Mouse (Mus musculus): ENCODE data around the gene Polg. TPM values are rescaled to one million over a fixed set of nuclear protein-coding genes. Genes with fewer than 3 reads are reported as not detected.

Gene Polg
- polyA plus RNA-seq (2017; shearing (Covaris generic)), result 10 to 100 TPM; 29.3 to 34.8 TPM

DNA sequence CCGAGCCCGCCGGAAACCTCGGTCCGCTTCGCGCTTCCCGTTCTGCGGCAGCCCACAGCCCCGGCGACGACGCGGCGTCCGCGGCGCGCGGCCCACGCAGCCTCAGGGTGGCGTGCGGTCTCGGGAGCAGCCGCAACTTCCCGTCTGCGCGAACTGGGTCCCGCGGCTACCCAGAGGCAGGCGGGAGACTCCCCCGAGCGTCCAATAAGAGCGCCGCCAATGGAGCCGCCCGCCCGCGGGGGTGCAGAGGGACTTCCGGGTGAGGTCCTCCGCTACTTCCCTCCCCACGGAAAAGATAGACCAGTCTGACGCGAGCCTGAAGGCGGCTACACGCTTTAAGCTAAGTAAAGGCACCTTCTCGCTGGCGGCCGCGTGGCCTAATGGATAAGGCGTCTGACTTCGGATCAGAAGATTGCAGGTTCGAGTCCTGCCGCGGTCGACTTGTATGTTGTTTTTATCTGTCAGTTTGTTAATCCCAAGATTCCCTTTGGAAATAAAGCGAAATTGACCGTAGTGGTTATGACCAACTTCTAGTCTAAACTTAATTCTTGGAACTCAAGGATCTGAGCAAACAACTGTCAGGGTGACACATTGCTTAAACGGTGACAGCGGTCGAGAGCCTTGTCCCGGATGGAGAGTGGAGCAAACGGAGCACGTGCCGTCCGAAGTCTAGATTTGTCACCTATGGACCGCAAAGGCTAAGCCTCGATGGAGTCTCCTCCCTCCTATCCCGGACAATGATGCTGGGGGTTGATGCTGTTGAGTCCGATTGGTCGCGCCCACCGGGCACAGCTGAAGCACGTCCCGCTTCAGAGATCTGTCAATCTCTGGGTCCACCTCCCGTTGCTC lies at the start of gene Polg:
Polg (minus strand) TSS at position 310 of the 849 bp plus-strand sequence.
- peak; percentile 92 for ATAC-seq

DNA sequence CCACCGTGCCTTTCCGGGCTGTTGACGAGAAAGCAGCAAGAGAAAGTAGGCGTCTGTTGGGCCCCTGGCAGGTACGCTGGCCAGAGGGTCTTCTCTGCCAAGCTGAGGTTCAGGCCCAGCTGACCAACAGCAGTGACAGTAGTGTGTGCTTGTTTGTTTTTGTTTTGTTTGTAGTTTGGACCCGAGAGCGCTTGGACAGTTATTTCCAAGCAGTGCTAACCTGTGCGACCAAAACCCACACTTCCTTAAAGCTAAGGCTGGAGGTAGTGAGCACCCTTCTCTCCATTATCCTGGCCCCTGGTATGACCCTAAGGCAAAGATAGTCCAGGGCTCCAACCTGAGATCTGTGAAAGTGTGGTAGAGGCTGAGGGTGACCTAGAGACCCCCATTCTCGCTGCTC lies 49.7 kb upstream of the Polg start:
- ATAC-seq, result no peak

DNA sequence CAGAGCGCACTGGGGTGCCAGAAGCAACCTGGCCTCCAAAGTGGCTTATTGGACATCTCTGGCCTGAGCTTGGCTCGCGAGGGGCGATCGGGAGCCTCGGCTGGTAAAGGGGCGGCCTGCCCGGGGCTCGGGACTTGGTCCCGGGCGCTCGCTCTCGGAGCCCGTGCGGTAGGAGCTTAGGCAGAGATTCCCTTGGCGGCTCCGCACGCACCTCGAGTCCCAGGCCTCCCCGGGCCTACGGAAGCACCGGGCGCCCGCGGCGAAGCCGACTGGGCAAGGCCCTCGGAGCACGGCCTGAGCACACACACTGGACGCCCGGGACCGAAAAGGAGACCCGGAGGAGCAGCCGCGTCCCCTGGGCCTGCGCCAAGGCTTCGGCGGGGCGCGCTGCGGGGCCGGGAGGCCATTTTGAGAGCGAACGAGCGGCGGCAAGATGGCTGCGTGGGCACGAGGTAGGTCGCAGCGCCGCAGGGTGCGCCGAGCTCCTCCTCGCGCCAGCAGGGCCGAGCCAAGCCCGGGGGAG lies 49.1 kb upstream of the Polg start:
- no peak for ATAC-seq

DNA sequence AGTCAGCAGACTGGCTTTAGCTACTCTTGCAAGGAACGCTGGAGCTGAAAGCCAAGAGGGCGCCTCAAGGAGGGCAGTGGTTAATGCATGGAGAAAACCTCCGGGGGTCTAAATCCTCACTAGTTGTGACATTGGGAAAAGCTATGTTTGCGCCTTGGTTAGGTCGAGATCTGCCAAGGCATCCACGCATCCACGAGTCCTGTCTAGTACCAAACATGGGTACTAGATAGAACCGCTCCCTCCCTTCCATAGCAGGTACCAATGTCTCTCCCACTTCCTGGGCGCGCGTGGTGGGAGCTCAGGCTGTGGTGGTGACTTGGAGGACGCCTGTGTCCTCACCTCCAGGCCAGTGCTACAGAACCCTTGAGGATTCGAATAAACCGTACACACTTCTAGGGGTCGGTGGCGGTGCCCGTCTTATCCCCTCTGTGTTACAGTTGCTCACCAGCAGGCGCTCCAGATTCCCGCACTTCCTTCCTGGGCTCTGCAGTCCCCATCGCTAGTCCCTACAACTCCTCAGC lies 48.3 kb upstream of the Polg start:
- ATAC-seq, result no peak

DNA sequence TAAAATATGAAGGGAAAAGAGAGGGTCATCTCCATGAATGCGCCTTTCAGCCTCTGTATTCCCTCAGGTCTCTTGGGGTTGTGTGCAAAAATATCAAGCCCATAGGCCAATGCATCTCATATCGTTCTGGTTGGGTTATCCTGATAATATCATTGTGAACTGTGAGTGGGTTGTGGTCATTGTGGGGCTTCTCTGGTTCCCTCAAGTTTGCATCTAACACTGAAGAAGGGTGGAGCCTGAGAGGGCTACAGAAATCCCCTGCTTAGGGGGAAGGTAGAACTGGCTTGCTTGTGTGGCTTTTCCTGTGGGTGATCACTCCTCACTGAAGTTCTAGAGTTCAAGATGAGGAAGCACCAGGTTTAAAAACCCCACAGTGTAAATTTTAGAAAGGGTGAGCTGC lies 47.3 kb upstream of the Polg start:
- ATAC-seq, result no peak

DNA sequence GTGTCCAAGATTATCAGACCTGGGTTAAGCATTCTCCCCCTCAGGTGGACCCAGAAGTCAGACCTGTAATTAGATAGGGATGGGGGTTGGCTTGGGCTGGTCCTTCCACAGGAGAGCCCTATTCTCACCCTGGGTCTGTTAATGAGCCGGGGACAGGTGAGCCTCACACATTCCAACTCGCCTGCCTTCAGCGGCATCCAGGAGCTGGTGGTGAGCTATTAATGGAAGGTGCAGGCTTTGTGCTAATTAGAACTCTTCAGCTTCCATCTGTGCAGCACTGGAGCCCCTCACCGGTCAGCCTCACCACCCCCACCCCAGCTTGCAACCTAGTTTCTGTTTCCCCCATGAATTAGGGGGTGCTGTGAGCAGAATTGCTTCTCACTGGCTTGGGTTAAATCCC lies 46.3 kb upstream of the Polg start:
- ATAC-seq, result no peak

DNA sequence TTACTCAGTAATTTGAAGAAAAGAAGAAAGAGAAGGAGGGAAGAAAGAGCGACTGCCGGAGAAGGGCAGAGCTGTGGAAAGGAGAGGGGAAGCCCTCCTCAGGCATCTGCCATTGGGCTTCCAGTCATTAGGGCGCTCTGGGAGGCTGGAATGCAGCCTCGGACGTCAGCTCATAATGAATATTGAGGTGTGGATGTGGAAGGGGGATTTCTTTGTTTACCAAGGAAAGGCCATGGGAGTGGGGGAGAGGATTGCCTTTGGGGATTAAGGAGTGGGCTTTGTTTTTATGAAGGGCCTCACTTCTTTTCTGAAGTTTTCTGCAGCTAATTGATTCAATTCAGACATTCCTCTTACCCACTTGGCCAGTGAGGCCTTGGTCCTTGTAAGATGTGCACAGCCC lies 45.5 kb upstream of the Polg start:
- no peak for ATAC-seq

DNA sequence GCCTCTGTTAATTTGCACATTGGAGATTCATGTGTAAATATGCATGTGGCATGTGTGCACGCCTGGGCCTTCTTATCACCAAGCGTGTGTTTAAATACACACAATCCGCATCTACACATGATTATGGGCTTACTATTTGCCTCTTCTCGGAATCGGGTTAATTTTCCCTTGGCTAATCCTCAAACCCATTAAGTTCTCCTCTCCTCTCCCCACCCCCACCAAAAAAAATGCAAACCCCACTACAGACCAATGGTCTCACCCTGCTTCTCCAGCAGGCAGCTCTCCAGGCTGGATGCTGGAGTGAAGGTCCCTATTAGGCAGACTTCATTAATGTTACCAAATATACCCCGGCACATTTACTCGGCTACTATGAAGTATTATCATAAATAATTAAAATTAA lies 45.0 kb upstream of the Polg start:
- ATAC-seq, result no peak

DNA sequence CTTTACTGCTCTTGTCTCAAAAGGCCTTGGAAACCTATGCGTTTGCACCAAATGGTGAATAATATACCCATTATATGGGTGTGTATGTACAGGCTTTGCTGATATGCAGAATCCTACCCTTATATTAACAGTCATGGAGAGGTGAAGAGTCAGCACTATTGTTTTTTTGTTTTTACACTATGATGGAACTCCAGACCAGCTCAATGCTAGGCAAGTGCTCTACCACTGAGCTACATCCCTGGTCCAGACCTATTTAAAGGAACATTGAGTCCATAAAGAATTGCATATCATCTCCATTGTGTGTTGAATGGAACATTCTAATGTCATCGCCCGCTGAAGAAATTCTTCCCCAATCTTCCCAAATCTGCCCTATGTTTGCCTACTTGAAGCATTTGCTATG lies 44.5 kb upstream of the Polg start:
- no peak for ATAC-seq

DNA sequence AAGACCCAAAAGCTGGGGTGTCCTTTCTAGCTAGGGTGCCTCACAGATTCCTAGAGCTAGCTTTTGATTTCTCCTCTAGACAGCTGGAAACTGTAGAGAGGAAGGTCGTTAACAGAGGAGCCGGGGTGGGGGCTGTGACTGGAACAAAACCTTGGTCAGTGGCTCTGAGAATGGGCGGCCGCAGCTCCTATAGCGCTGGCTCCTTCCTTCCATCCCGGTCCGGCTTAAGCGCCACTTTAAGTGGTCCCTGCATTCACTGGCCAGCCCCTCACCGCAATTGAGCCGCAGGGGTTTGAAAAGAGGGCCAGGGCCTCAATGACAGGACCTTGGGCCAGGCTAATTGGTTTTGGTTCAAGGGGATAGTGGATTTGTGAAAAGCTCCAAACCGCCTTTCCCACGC lies 43.5 kb upstream of the Polg start:
- no peak for ATAC-seq

DNA sequence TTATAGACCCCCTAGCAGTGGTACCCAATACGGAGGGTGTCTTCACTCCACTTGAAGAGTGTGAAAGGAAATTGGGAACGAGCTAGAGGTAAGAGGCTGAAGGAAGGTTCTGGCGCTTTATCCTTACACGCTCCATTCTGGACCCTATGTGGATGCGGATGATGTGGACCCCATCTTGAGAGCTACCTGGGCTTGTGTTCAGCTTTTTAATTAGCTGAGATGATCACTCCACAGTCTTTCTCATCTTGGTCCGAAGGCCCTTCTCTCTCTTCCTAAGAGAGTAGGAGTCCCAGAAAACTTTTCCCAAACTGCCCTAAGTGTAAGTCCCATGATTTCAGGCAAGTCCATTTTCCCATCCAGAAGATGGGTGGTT lies 43.1 kb upstream of the Polg start:
- ATAC-seq, result no peak

DNA sequence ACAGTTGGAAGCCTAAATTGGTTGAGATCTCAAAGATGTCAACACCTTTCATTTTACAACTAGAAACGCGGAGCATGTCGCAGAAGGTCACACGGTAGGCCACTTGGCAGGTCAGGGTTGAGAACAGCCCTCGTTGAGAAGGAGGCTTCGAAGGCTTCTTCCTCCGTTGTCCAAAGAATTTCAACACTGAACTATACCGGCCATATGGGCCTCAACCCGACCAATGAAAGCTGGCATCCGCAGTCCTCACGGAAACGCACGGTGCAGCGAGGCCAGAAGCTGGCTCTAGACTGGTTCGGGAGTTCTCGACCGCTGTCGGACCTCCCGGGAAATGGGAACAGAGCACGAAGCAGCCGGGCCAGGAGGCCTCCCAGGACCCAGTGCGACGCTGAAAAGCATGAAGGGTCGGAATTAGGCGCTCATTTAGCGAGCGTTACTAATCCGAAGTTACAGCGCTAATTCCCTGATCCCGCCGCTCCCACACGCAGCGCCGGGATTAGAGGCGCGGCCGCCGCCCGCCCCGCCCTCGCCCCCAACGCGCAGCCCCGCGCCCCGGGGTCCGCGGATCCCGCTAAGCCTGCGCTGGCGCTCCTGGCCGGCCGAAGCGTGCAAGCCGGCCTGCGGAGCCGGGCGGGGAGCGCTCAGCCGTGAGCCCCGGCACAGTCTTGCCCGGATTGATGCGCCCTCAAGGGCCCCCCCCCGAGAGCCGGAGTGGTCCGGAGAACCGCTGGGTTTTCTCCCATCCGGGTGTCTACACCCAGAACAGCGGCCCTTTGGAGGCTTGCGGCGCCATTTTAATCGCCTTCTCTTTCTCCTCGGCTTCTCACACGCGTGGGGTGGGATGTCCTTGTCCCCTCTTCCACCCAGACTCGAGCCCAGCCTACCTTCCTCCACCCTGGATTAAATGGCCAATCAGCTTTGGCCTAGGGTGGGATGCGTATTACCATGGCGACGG lies 42.4 kb upstream of the Polg start:
- ATAC-seq, result no peak

DNA sequence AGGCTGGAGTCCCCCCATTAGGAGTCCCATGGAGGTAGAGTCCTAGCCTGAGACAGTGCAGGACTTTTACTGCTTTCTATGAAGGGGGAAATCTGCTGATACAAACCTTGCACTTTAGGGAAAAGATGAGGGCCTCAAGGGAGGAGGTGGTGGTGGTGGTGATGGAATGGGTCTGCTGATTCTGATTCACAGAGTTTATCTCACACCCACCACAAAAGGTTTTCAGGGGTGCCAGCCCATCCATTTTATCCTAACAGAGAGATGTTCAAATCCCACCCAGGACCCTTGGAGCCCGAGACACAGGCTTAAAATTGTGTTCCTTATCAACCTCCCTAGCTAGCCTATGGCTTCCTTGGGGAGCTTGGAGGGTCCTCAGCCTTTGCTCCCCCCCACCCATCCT lies 41.6 kb upstream of the Polg start:
- no peak for ATAC-seq

DNA sequence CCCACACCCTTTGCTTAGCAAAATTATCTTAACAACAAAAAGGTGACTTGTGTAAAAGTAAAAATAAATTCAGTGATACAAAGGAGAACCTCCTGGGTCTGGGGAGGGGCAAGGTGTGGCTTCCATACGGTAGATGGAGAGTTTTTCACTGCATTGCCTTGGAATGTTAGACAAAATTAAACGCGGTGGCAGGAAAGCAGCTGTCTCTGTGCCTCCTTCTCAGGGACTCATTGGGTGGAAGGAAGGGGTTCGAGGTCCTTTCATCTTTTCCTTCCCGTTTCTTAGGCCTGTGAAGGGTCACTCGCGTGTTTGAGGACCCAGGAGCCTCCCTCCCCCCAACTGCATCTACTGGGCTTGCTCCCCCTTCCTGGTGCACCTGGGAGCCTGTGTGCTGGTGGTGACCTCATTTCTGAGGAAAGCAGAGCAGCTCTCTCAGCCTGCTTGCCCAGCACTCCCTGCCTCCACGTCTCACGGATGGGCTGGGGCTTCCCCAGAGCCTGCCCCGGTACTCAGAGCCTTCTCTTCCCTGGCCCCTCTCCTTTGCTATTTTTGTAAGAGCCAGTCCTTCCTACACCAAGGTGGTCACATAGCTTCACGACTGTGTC lies 41.0 kb upstream of the Polg start:
- no peak for ATAC-seq

DNA sequence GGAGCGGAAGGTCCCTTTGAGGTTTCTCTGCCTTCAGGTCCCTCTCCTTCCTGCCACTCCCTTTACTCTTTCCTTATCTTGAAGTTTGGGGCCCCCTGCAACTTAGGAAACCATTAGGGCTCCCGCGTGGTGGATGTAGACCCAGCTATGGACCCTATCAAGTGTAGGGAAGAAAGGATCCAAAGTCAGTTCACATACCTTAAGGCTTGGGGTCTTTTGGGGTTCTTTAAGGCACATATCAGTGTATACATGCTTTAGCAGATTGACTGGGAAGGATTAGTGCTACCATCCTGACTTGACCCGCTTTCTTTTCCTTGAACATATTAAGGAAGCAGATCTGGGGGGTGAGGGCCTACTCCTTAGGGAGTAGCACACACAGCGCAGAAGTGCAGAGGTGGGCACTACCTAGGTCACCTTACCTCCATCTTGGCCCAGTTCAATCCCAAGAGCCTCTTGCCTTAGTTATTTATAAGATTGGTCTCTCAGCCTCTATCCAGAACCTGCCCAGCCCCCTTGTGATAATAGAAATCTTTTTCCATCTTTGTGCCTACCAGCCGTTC lies 40.4 kb upstream of the Polg start:
- no peak for ATAC-seq

DNA sequence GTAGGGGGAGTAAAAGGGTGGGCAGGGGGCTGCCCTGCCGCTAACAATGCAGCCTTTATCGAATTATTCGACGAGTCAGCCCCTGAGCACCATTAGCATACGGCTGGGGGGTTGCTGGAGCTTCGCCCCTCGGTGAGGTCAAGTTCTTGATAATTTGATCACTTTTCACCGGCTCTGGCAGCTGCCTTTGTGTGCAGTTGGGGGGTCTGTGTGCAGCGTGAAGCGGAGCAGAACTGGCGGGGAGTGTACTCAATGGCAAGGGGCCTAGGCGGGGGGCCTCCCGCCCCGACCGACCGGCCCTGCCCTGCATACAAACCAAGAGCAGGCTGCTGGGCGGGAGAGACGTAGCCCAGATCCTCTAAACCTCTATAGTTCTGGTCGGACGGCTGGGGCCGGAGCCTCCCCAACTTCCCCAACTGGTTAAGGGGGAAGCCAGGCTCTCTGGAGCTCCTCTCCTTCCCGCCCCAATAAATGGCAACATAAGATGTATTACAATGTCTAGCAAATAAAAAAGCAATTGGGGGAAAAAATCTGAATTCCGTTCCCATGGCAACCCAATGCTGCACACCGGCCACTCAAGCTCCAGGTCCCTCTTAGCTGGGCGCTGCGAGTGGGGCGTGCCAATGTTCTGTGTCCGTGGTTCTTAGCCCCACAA lies 39.8 kb upstream of the Polg start:
- no peak for ATAC-seq

DNA sequence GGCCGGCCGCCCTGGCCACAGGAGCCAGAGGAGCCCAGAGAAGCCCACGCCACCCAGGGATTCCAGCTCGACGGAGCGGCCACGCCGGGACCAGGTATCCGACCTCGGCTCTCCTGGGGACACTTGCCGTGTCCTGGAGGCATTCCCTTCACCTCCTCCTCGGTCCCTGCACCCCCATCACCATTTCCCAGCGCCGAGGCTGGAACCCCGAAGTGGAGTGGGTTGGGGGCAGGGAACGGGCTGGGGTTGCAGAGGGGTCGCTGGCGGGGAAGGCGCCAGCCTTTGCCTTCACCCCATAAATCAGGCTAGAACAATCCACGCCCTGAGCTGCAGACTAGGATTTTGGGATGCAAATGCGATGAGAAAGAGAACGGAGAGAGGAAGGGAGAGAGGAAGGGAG lies 39.2 kb upstream of the Polg start:
- no peak for ATAC-seq

DNA sequence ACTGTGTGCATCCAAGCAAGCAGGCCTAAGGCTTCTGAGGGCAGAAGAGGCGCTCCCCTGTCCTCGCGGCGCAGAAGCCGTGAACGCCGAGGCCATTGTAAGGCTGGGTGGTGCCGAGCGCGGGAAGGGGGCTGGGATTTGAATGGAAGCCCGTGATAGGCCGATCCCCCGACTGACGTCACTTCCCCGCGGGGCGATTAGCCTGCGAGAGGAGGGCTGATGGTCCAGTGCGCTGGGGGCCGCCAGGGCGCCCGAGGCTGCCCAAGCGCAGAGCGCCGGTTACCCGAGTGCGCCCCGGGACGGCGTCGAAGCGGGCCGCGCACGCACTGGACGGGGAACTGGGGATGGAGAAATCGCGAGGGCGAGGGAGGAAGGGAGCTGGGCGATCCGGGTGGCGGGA lies 38.6 kb upstream of the Polg start:
- no peak for ATAC-seq

DNA sequence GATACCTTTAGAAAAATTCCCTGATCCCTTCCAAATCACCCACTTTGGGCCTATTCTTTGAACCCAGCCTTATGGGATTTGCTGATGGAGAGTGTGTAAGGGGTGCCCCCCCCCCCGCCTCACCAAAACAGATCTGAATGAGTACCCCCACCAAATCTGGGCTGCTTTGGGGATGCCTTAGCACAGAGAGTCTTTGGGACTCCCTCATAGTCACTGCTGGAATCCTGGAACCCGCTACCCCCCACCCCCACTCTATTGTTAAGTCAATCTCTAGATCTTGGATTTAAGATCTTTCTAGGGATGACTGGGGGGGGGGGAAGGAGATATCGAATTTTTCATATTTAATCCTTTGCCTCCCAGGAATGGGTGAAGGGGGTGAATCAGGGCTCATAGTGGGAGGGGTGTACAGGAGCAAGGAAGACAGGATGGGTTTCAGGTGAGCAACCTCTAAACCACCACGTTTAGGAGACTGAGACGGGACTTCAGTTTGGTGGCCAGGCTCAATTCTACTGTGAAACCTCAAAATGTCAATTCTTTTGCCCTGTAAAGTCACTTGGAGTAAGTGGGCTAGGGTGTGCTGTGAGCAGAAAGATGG lies 37.6 kb upstream of the Polg start:
- no peak for ATAC-seq

DNA sequence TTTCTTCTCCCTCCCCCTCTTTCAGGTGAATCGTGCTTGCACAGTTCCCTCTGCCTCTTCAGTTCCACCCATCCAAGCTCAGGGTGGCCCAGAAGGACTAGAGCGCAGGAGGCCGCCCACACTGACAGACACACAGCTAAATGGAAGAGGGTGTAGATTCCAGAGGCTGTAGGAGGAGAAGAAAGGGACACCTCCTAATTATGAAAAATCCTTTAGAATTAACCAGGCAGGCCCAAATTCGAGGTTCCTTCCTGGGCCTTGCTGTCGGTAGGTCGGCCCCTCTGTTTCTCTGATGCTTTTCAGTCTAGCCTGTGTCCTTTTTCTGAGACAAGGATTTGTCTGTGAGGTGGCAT lies 36.9 kb upstream of the Polg start:
- no peak for ATAC-seq

Data from CD4-positive, CD25-positive, alpha-beta regulatory T cell, adult 4 months (primary cell).